Mouse (Mus musculus): Measurements from ENCODE around the gene Pdhx. TPM values are rescaled to one million over a fixed set of nuclear protein-coding genes. Genes with fewer than 3 reads are reported as not detected.

The Pdhx gene
- total RNA-seq, 2 experiments from 2014 or later, result 56.4 to 58.7 TPM

DNA sequence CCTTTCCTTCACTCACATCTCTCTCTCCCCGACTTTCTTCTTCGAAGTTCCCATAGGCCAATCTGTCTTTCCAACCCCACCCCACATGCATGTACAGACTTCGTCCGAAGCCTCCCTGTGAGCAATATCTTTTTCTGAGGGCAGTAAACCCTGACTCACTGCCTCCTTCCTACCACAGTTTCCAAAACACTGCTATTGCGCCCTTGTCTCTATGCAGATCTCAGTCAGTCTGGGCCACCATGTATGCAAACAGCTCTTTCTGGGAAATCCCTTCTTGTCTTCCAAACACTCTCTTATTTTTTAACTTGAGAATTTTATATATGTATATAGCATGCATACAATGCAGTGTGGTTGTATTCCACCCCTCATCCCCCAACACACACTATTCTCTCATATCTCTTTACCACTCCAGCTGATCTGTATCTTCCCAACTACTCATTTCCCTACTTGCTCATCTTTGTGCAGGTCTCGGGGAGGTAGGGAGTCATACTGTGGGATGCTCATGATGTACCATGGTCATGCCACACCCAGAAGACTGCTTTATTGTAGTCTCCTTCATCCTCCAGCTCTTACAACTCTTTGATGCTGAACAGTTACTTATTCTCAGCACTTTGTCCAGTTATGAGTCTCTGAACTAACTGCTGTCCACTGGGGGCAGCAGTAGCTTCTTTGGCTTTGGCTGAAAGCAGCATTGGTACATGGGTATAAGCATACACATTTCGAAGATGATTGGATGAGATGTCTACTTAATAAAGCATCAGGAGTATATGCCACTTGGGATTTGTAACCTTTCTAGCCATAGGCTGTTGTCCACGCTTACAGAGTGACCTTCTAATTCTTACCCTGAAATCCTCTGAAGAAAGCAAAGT lies 91.6 kb downstream of the Pdhx start:
- no peak for DNase-seq (ENCODE audit: extremely low spot score in 1 of 2, low spot score in 2 of 2)
- no peak overlapping the region for H3K27ac ChIP-seq
- TF ChIP-seq CTCF (IDR thresholded peaks at IDR 0.05), result no peak; the same call in none of the 2 replicates
- intact Hi-C loops (cut with DNase I), result no loop called here
- no peak overlapping the region for H3K4me3 ChIP-seq

DNA sequence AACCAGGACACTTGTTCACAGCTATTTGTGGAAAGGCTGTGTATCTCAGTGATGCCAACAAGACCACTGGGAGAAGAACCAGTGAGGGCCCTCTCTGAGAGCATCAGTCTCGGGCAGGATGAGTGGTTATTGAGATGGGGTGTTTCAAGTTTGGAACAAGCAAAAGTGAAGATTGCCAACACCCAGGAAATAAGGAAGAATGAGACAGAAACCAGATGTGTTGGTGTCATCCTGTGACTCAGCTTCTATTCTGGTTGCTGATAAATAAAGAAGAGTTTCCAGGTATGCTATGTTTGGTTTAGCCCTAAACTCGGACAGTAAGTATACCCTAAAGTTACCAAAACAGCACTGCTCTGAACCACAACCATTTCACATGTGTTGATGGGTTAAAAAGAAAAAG lies 92.4 kb downstream of the Pdhx start:
- H3K4me3 ChIP-seq, result no peak overlapping the region
- H3K27ac ChIP-seq, result no peak overlapping the region
- intact Hi-C loops (cut with DNase I), result no loop called here
- DNase-seq (ENCODE audit: extremely low spot score in 1 of 2, low spot score in 2 of 2), result no peak
- TF ChIP-seq CTCF (IDR thresholded peaks at IDR 0.05), result no peak

DNA sequence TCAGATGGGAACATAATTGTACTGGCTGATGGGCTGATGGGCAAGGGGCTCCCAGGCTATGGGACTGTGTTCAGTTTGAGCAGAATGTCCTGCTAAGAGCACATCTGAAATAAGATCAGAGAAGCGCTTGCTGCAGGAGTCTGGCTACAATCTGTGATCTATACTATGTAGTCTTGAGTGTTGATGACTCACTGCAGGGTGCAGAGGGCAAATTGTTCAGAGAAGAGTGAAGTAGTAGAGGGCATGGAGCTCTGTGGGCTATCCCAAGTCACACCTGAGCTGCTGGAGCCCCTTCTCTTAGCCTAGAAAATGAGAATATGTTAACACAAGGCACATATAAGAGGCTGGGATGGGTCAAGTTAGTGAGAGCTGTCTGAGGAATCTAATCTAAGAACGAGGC lies 93.8 kb downstream of the Pdhx start:
- Histone ChIP-seq H3K27ac (no peak overlapping the region), H3K4me3 (no peak overlapping the region)
- no peak for DNase-seq (ENCODE audit: extremely low spot score in 1 of 2, low spot score in 2 of 2)
- intact Hi-C loops (cut with DNase I), result no loop called here
- TF ChIP-seq CTCF (IDR thresholded peaks at IDR 0.05), result no peak

DNA sequence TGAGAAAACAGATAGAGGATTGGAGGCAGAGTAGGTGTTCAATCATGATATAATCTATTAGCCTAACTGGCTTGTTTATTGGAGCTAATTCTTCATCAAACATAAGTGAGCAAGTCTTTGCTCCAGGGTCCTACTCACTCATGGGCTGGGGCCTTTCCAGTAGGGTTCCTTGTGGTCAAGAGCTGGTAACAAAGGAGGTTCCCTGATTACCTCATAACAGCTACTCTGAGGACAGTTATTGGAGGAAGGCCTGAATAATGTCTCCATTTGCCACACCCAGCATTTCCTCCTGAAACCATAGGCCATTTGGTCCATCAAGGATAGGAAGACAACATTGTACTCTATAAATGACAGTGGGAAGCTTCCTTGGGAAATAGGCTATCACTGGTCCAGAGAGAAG lies 94.2 kb downstream of the Pdhx start:
- TF ChIP-seq CTCF (IDR thresholded peaks at IDR 0.05), result no peak
- intact Hi-C loops (cut with DNase I), result no loop called here
- Histone ChIP-seq H3K27ac (no peak overlapping the region), H3K4me3 (no peak overlapping the region)
- no peak for DNase-seq (ENCODE audit: extremely low spot score in 1 of 2, low spot score in 2 of 2)

GRCm38 (mm10) chr2:102975358-102975945 lies 97.9 kb downstream of the Pdhx start:
- intact Hi-C loops (cut with DNase I), result no loop called here
- TF ChIP-seq CTCF (IDR thresholded peaks at IDR 0.05), result no peak
- Histone ChIP-seq H3K4me3 (no peak overlapping the region), H3K27ac (no peak overlapping the region)
- DNase-seq (ENCODE audit: extremely low spot score in 1 of 2, low spot score in 2 of 2), result no peak

- no peak overlapping the region for H3K4me3 ChIP-seq
- no peak overlapping the region for H3K27ac ChIP-seq
- no peak for TF ChIP-seq CTCF (IDR thresholded peaks at IDR 0.05)
- intact Hi-C loops (cut with DNase I), result no loop called here
- no peak for DNase-seq (ENCODE audit: extremely low spot score in 1 of 2, low spot score in 2 of 2)
Observed at GRCm38 (mm10) chr2:102973115-102973514, 100.2 kb downstream of the Pdhx start.

DNA sequence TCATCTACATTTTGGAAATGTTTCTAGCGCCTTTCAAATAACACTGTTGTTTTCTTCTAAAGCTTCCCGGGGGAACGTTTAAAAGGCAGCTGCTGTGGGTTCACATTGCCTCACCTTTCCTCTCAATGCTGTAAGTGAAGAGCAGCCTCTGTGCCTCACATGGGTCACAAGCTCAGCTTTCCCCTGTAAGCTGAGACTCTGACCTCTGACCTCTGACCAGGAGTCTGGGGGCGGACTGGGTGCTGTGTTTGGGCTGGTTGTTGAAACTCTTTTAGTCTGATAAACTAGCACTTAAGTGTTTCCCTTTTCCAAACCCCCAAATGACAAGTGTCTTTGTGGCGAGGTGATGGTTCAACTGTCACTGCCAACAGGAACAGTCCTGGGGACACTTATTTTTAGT lies 100.7 kb downstream of the Pdhx start:
- intact Hi-C loops (cut with DNase I), result no loop called here
- H3K4me3 ChIP-seq, result no peak overlapping the region
- H3K27ac ChIP-seq, result no peak overlapping the region
- DNase-seq (ENCODE audit: extremely low spot score in 1 of 2, low spot score in 2 of 2), result no peak
- no peak for TF ChIP-seq CTCF (IDR thresholded peaks at IDR 0.05)

GRCm38 (mm10) chr2:102971951-102972350 lies 101.4 kb downstream of the Pdhx start:
- no peak for TF ChIP-seq CTCF (IDR thresholded peaks at IDR 0.05)
- DNase-seq (ENCODE audit: extremely low spot score in 1 of 2, low spot score in 2 of 2), result no peak
- intact Hi-C loops (cut with DNase I), result no loop called here
- Histone ChIP-seq H3K27ac (no peak overlapping the region), H3K4me3 (no peak overlapping the region)

Other genes starting within 250 kb of the Pdhx start
- 1 to 10 TPM; 2.9 to 4.4 TPM for gene Cd44, start 171.8 kb downstream of the Pdhx start, total RNA-seq (2021)
- 10 to 100 TPM; 18.8 to 25.9 TPM for gene Apip, start 162 bp upstream of the Pdhx start, total RNA-seq (2021)
- gene Ehf, start 229.8 kb upstream of the Pdhx start, total RNA-seq (2021), result under 1 TPM; 0.11 to 0.19 TPM